Mouse (Mus musculus) thymus, adult 2 months (tissue): ENCODE results near the gene Whrn.

Source experiments
- CTCF ChIP-seq: fragments of 200-500 bp; IDR thresholded peaks from 2 replicates; pipeline ENCODE4 v1.5.1; 2012; ENCODE audit warnings: mild to moderate bottlenecking, control low read depth, low read length, moderate library complexity, borderline replicate concordance; ENCODE audit not compliant: control insufficient read depth, poor library complexity, insufficient read depth; ENCODE audit errors: extremely low read depth
- POLR2A ChIP-seq: fragments of 200-500 bp; IDR thresholded peaks from 2 replicates; pipeline ENCODE4 v1.6.1; 2012; ENCODE audit warnings: mild to moderate bottlenecking, low read length, control low read depth, moderate library complexity; ENCODE audit not compliant: control insufficient read depth, poor library complexity, insufficient read depth; ENCODE audit errors: extremely low read depth

GRCm38 (mm10) chr4:63480845-63481167 is 15.0 kb downstream of the Whrn start:
- peak; percentile 53; the same call in 1 of the 2 replicates for TF ChIP-seq CTCF
- 0 out of 2 replicates have a peak, but pooled peaks have one; percentile 14 for TF ChIP-seq POLR2A
